Mouse (Mus musculus) regulatory T cell (primary cell): ENCODE results near the gene Ttc17.
"Not testable (repeated sequence)": the region's sequence is repeated elsewhere in the genome, so short reads cannot be mapped to it uniquely, and the experiment has no call there.

ENCODE experiments used
- in situ Hi-C: fragments of 300-600 bp; cut with MboI, MseI; formaldehyde crosslinking; loops from one replicate; pipeline ENCODE4 v1.15.1; 2025; ENCODE audit warnings: high pct_unique_total_duplicates

Gene Ttc17

GRCm38 (mm10) chr2:94406083-94406957 is at the start of gene Ttc17:
Ttc17 (minus strand) TSS chr2:94406689.
- in situ Hi-C loops = no loop called here

DNA sequence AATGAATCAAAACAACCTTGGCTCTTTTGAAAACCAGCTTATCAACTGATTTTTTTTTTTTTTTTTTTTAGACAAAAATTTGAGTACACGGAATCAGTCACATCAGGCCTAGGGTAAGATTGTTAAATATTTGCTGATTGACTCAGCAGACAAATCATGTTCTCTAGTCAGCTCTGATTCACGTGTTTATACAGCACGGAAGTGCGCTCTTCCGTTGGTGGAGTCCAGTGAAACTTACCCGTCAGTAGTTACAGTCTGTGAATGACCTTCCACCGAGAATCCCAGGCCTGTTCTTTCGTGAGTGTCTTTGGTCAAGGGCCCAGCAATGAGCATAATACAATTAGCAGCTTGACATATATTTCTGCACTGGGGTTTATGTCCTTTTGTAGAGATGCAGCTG is 43.2 kb upstream of the Ttc17 start:
- in situ Hi-C loops = loop anchor here (25.0 kb wide), 1 partner anchor 987 kb away; the partner anchor contains the start of gene Cd82

DNA sequence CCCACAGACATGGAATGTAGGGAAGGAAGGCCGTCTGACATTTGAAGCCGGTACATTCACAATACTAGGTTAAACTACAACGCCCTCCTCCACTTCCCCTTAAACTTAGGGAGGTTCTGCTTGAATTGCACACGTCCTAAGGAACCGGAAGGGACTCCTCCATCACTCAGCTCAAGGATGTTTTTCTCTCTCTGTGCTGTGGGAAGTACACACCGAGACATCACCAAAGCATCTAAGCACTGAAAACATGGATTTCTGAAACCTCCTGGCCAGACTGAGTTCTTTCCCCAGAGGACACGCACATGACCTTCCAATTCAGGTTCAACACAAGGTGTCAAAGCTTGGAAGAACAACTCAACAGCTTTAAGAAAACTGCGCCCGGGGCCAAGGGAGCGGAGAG is 30.5 kb upstream of the Ttc17 start:
- in situ Hi-C loops = loop anchor here (25.0 kb wide), 1 partner anchor 975 kb away; the partner anchor contains the start of gene Cd82

GRCm38 (mm10) chr2:94435481-94435880 is 29.0 kb upstream of the Ttc17 start:
- in situ Hi-C loops = loop anchor here (25.0 kb wide), 1 partner anchor 973 kb away; the partner anchor contains the start of gene Cd82

DNA sequence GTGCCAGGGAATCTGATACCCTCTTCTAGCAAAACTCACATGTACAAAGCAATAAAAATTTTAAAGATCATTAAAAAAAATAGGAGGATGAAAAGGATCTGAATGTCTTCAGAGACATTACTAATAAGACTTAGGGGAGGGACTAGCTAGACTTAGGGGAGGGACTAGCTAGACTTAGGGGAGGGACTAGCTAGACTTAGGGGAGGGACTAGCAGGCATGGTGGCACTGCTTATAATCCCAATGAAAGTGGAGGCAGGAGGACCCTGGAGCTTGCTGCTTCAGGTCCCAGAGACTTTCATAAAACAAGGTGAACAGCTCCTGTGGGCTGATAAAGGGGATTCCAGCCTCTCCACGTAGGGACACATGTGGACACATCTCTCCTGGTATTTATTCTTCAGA is 28.3 kb upstream of the Ttc17 start:
- in situ Hi-C loops = loop anchor here (25.0 kb wide), 1 partner anchor 973 kb away; the partner anchor contains the start of gene Cd82

- in situ Hi-C loops = loop anchor here (25.0 kb wide), 1 partner anchor 970 kb away; the partner anchor contains the start of gene Cd82
Measured at GRCm38 (mm10) chr2:94432214-94432613, 25.7 kb upstream of the Ttc17 start.

DNA sequence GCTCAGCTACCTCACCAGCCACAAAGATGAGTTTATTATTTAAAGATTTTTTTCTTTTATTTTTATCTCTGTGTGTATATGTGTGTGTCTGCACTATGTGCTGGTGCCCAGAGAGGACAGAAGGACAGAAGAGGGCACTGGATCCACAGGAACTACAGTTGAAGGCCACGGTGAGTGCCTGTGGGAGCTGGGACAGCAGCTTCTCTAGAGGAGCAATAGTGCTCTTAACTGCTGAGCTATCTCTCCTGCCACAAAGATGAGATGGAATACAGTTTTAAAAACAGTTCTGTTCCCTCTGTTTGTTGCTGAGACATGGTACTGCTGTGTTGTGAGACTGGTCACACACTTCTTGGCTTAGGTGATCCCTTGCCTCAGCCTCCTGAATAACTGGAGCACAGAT is 22.0 kb upstream of the Ttc17 start:
- in situ Hi-C loops = loop anchor here (25.0 kb wide), 1 partner anchor 966 kb away; the partner anchor contains the start of gene Cd82

GRCm38 (mm10) chr2:94407441-94407840 is 952 bp upstream of the Ttc17 start:
- in situ Hi-C loops = no loop called here

- in situ Hi-C loops = no loop called here
Measured at GRCm38 (mm10) chr2:94407021-94407420, 532 bp upstream of the Ttc17 start.

- in situ Hi-C loops = no loop called here
Measured at GRCm38 (mm10) chr2:94405397-94406082, 949 bp downstream of the Ttc17 start.

GRCm38 (mm10) chr2:94404512-94405240 is 1.8 kb downstream of the Ttc17 start:
- in situ Hi-C loops = no loop called here

DNA sequence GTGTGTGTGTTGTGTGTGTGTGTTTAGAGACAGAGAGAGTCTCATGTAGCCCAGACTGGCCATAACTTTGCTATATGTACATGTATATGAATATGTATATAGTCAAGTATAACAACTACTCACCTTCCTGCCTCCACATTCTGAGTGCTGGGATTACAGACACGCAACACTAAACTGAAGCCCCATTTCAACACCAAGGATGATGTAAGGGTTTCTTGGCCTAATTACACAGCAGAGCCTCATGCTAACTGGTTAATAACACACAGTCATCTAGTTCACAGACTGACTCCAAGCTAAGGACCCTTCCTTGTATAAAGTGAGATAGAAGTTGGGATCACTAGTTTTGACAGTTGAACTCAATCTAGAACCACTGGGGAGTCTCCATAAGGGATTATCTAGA is 3.9 kb downstream of the Ttc17 start:
- in situ Hi-C loops = no loop called here

DNA sequence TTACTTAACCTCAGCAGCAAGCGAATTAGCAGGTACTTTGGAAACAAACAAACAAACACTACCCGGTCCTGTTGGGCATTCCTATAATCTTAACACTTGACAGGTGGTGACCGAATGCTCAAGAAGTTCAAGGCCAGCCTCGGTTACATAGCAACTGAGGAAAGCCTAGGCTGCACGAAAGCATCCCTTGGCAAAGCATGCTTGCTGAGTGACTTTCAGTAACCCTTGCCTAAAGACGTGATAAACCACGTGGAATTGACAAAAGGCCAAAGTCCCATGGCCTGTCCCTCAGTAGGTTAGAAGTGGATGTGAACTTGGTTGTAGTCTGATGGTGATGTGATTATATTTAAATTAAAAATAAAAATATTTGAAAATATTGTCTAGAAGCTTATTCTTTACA is 4.4 kb downstream of the Ttc17 start:
- in situ Hi-C loops = no loop called here

DNA sequence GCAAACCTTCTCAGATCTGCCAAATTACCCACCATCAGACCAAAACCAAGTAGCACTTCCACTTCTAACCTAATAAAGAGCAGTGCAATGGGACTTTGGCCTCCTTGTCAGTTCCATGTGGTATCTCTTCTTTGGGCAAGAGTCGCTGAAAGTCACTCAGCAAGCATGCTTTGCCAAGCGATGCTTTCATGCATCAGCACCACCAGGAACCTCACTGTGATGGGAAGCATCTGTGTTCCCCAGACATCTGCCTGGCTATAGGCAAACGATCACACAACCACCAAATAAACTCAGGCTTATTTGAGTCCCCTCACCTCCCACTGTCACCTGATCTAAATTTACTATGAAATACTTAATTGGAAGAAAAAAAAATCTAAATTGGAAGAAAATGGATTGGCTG is 5.5 kb downstream of the Ttc17 start:
- in situ Hi-C loops = no loop called here

DNA sequence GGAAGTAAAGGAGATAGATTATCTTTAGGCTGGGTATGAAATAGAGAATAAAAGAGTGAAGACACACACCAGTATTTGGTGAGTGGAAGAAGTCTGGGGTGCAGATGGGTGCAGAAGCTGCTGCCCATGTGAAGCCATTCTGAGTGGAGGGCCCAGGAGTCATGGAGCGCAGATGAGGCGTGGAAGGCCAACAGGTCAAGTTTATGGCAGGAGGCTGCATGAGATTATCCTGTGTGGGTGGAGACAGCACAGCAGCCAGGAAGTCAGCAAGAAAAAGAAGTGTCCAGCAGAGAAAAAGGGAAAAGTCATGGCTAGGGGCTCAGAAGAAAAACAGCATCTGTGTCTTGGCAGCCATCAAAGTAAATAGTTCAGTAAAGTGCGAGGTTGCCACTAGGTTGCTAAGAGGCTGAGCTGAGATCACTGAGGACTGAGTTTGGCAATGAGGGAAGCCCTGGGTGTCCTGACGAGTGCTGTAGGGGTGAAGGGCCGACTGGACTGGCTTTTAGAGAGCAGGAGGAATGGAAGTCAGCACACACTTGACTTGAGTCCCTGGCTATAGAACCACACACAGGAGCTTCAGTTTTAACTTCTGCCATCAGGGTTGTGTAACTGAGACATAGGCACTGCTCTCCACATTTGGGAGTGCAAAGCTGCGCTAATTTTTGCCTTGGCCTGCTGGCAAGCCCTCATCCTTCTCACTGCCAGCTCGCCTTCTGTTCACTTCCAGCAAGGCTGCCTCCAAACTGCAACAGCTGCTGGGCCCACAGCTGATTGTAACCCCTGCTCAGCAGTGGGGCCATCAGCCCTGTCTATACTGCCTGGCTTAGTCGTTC is 8.1 kb downstream of the Ttc17 start:
- in situ Hi-C loops = loop anchor here (10.0 kb wide), 1 partner anchor 1914 kb away; no protein-coding TSS in a partner anchor

DNA sequence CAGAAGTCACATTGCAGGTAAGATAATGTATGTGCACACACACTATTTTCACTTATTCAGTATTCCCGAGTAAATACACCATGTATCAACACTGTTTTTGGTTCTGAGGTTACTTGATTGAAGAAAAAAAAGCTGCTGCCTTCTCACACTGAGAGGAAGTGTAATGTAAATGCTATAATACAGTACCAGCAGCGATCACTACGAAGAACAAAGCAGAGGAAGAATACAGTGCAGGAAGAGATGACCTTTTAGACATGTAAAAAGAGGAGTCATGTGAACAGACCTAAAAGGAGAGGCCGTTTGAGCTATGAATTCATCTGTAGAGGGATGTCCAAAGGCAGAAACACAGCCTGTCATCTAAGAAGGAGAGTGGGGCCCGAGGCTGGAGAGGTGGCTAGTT is 9.0 kb downstream of the Ttc17 start:
- in situ Hi-C loops = loop anchor here (10.0 kb wide), 1 partner anchor 1913 kb away; no protein-coding TSS in a partner anchor

GRCm38 (mm10) chr2:94396325-94396724 is 10.2 kb downstream of the Ttc17 start:
- in situ Hi-C loops = loop anchor here (10.0 kb wide), 1 partner anchor 1912 kb away; no protein-coding TSS in a partner anchor

DNA sequence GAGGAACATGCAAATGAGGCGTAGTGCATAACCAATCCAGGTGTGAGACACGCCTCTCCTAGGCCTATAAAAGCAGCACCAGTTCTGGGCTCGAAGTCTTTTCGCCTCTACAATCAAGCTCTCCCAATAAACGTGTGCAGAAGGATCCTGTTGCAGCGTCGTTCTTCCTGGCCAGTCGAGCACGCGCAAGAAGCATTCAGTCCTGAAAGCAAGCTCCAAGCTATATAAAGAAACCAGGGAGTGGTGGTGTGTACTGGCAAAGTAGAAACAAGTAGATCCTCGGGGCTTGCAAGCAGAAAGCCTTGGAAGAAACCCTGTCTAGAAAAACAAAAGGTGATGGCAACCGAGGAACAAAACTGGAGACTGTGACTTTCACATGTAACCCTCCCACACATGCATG is 15.4 kb downstream of the Ttc17 start:
- in situ Hi-C loops = loop anchor here (10.0 kb wide), 1 partner anchor 1906 kb away; no protein-coding TSS in a partner anchor

GRCm38 (mm10) chr2:94389000-94389399 is 17.5 kb downstream of the Ttc17 start:
- in situ Hi-C loops = no loop called here

DNA sequence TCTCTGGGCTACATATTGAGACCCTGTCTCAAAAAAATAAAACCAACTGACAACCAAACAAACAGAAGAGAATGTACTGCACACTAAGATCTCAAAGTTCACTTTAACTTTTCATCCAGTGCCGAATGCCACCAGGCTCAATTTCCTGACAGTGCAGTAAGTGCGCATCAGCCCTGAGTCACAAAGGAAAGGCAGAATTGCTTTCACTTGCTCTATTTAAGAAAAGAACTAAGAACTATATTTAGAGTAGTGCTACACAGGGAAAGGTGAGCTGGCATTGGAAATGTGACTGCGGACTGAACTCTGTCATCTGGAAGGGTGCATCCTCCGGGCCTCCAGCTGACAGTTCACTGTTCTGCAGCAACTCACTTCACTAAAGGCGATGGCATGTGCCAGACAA is 18.6 kb downstream of the Ttc17 start:
- in situ Hi-C loops = no loop called here

DNA sequence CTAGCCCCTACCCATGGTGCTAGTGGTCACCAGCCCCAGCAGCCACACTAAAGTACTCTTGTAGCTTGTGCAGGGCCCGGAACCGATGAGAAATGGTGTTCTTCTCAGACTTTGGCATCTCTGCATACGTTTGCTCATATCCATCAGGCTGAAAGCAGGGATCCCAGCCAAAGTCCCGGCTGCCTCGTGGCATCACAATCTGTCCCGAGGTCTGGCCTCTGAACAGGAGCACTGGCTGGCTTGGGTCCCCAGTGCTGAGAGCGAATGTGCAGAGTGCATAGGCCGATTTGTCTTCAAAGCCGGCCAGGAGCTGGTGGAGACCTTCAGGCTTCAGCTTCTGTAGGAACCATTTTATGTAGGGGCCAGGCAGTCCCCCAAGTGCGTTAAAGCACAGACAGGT is 22.0 kb downstream of the Ttc17 start:
- in situ Hi-C loops = not testable (repeated sequence)
